Mouse (Mus musculus): ENCODE results near the gene Ghitm. TPM values are rescaled to one million over a fixed set of nuclear protein-coding genes. Genes with fewer than 3 reads are reported as not detected.

The Ghitm gene
- 17.7 and 20.0 TPM in 2 replicates for polyA plus RNA-seq (2012)

- TF ChIP-seq GATA1 (IDR thresholded peaks at IDR 0.05; ENCODE audit: low read length), result no peak
Measured at GRCm38 (mm10) chr14:37135127-37135593, at the start of gene Ghitm. TSS of gene Ghitm (minus strand) at chr14:37135272.

DNA sequence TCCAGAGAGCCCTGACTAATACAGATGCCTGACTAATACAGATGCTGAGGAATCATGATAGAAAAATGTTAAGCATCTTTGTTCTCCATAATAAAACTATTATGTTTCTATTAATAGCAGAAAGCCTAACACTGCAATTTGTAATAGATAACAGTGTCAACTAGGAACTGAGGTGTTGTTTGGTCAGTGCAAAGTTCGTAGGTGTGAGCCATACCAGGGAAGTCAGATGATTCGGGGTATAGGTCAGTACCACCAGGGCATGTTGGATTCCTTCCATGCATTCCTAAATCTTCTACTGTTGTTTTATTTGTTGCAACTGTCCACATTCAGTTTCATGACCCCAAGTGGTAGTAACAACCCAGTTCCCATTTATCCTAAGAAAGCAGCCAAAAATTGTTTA, 49.8 kb upstream of the Ghitm start:
- TF ChIP-seq GATA1 (IDR thresholded peaks at IDR 0.05; ENCODE audit: low read length), result no peak

DNA sequence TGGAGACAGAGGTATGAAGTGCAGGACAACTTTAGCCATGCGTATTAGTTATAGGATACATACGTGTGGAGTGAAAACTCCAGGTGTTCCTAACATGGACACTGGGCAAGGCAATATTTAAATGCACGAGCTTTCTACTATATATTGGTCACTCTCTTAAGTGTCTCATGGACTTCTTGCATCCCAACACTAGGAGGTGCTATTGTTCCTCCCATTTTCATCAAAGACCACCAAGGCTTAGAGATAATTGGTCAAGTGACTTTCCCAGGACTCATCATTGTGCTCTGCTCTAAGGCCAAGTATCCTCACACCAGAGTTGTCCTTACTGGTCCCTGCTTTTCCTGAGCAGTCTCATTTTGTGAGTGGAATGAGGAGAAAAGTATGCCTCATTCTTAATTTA, 39.4 kb upstream of the Ghitm start:
- no peak for TF ChIP-seq GATA1 (IDR thresholded peaks at IDR 0.05; ENCODE audit: low read length)

DNA sequence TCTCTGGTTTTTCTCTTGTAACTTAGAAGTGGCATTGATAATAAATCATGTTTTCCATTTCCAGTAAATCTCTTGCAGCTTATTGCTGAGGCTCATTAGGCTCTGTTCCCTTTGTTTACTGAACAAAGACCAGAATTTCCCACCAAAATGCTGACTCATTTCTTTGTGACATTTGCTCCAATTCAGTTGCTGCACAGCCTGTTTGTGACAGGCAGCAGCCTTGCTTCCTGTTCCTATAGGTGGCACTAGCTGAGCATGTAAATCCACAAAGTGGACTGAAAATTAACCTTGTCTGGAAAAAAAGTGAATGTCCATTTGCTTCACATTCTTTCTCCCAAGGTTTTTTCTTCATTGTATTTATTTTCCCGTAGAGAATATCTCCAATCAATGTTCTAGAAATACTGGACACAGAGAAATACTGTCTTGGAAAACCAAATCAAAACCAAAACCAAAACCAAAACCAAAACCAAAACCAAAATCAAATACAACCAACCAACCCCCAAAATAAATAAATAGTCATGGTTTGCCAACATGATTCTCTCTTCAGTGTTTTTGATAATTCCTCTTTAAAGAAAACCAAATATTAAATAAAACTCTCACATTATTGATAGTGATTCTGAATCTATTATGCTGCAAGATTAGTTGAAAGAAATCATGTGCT, 30.3 kb upstream of the Ghitm start:
- TF ChIP-seq GATA1 (IDR thresholded peaks at IDR 0.05; ENCODE audit: low read length), result no peak

DNA sequence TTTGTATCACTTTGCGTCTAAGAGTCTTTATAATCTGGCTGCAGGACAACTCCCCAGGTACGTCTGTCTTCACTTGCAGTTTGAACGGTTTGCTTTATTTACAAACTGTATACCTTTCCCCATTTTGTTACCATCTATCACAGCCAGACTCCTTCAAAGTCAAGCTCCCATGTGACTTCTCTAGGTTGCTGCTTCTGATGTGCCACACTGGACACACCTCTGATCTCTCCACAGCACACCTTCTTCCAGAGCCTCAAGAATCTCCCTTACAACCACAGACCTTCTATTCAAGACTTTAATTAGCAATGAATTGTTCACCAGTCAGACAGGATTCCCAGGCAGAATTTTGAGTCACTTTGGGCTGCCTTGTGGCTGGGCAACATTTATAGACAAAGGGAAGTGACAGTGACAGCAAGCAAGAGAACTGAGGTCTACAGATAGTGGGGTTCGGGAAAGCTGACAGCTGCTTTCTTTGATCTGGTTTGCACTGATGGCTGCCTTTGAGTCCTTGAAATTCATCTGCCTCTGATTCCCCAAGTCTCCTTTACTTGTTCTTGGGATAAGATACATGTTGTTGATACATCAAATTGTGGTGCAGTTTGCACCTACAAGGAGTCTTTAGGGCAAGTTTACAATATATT, 29.4 kb upstream of the Ghitm start:
- no peak for TF ChIP-seq GATA1 (IDR thresholded peaks at IDR 0.05; ENCODE audit: low read length)

DNA sequence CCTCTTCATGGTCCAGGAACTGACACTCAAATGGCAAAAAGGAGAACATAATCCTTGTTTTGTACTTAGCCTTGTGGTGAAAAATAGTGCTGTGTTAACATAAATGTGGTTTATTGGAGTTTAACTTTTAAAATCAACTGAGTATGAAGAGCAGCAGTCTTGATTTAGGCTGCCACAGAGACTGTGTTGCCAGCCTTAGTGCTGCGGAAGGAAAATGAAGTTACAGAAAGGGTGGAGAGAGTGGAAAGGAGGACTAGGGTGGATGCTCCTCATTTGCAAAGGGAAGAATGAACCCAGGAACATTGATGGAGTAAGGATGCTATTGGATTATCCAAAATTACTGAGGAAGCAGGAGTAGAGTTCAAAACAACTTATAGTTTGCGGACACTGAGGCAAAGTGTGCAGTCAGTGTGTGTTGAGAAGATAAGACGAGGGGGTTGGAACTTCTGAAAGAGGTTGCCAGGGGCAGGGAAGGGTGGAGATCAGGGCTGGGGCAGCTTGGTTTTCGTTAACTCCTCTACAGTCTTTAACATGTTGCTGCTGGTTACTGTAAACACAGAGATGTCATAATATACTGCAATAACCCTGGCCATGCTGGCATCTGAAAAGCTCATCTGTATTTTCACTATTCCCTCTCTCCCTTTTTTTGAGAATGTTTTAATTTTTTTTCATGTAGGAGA, 28.3 kb upstream of the Ghitm start:
- no peak for TF ChIP-seq GATA1 (IDR thresholded peaks at IDR 0.05; ENCODE audit: low read length)

GRCm38 (mm10) chr14:37154391-37154790, 19.3 kb upstream of the Ghitm start:
- TF ChIP-seq GATA1 (IDR thresholded peaks at IDR 0.05; ENCODE audit: low read length), result no peak

DNA sequence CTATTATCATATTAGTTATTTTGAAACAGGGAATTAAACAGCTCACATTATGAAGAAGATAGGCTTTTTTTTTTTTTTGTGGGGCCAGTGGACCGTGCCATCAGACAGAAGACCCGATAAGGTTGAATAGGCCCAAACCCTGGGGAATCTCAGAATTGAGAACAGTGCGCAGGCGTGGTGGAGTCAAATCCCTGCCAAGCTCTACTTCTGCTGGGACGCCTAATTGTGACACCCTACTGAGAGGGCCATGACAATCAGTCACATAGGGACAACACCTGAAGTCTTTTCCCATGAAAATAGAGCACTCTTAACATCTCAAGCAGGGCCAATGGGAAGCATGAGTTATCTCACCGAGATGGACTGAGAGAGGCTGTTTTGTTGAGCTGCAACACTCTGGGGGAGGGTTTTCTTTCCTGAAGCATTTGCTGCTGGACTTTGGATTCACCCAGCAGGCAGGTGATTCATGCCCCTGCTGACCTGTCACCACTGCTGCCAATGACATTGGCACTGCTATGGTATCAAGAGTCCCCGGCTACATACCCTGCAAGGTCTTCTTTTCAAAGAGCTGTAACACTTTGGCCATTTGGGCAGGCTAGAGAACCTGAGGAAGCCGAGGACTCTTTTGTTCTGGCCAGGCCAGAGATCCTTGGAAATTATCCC, 4.1 kb upstream of the Ghitm start:
- no peak for TF ChIP-seq GATA1 (IDR thresholded peaks at IDR 0.05; ENCODE audit: low read length)

DNA sequence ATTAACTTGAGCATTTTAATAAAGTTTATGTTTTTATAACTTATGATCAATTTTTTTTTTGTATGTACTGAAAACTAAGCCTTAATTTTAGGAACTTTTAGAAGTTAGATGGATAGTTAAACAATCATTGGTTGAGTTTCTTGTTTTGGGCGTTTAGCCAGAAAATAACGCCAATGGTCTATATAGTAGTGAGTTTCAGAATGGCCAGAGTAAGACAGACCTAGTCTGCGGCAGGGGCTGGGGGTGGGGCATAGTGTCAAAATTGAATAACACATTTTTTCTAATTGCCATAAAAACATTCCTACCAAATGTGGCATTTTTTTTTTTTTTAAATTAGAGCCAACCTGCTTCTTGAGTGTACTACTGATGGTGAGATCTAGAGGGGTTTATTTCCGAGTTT, 1.0 kb upstream of the Ghitm start:
- no peak for TF ChIP-seq GATA1 (IDR thresholded peaks at IDR 0.05; ENCODE audit: low read length)

DNA sequence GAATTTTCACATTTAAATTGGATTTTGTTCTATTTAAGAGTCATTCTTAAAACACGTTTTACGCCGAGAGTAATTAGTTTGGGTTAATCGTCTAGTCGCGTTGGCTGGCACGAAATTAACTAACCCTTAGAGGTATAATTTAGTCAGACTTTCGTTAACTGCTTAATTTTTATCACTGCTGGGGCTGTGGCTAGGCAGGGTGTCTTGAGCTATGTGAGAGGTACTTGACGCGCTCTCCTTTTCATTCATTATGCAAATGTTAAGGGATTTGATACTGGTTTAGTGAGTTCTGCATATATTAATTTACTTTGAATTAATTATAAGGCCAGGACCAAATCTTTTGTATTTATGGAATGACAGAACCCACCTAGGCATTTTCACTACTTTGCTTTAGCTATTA, 599 bp upstream of the Ghitm start:
- TF ChIP-seq GATA1 (IDR thresholded peaks at IDR 0.05; ENCODE audit: low read length), result no peak

GRCm38 (mm10) chr14:37134304-37135126, 557 bp downstream of the Ghitm start:
- TF ChIP-seq GATA1 (IDR thresholded peaks at IDR 0.05; ENCODE audit: low read length), result no peak

DNA sequence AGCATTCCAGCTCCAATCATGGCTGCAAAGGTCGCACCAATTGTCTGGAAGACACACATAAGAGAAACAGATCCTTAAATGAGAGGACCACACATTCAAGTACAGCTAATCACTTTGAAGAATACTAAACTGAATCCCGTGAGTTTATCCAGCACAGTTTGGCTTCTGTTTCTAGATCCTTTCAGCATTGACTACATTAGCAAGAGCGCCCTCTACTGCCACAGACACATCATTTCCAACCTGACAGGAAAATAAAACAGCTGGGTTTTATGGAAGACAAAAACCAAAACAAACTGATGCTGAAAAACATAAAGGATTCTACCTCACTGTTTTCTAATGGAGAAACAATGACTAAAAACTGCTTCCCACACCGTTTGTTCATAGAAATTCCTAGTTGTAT, 7.4 kb downstream of the Ghitm start:
- no peak for TF ChIP-seq GATA1 (IDR thresholded peaks at IDR 0.05; ENCODE audit: low read length)

GRCm38 (mm10) chr14:37119233-37119632, 15.8 kb downstream of the Ghitm start:
- TF ChIP-seq GATA1 (IDR thresholded peaks at IDR 0.05; ENCODE audit: low read length), result no peak

DNA sequence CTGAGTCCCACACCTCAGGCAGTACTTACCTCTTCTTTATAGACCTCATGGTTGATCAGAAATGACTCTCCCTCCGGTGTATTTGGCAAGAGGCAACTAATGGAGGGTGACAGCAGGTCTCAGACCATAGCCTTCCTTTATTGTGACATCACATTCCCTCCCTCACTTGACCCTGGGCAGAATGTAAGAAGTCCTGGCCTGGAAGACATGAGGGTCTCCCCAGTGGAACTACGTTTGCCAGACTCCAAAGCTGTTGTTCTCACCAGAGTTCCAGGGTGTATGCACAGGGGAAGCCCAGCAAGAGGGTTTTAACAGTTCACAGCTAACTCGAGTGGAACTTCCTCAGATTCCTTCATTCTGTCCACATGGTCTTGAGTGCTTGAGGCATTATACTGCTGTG, 21.1 kb downstream of the Ghitm start, which contains the start of gene 2610528A11Rik:
2610528A11Rik (minus strand) TSS at position 101 of the 400 bp plus-strand sequence.
- no peak for TF ChIP-seq GATA1 (IDR thresholded peaks at IDR 0.05; ENCODE audit: low read length)

- TF ChIP-seq GATA1 (IDR thresholded peaks at IDR 0.05; ENCODE audit: low read length), result no peak
Measured at GRCm38 (mm10) chr14:37112931-37113330, 22.1 kb downstream of the Ghitm start.
